Mouse (Mus musculus): ENCODE data around the gene Ank. TPM values are rescaled to one million over a fixed set of nuclear protein-coding genes. Genes with fewer than 3 reads are reported as not detected.

The Ank gene
- total and polyA plus RNA-seq, 2 experiments from 2014 or later = 15.8 to 28.4 TPM

DNA sequence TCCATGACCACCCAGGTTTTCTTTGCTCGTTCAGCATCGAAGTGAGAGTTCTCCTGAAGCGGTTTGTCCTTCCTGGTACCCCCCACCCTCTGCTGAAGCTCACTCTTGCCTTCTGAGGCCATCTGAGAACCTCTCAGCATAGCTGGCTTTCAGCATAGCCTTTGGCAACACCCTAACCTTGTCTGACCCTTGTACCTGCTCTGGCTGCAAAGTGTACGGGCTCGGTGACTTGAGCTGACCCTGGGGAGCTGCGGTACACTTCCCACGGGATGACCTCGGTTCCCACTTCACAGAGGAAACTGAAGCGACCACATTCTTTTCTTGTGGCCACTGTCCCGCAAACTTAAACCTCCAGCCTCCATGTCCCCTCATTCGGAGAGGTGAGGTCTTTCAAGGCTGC is 93.8 kb downstream of the Ank start:
- Histone ChIP-seq H3K4me3 (ENCODE audit: low read depth, low read length) (no peak overlapping the region), H3K4me2 (ENCODE audit: low read depth, low read length, poor library complexity, severe bottlenecking) (no peak overlapping the region), H3K9me3 (ENCODE audit: low read length) (no peaks in the 10 kb centered on the region), H3K27me3 (ENCODE audit: insufficient read depth, low read length) (no peaks in the 10 kb centered on the region), H3K9ac (replicated peaks; ENCODE audit: low read length, poor library complexity, severe bottlenecking) (no peak overlapping the region), H3K36me3 (ENCODE audit: insufficient read depth, low read length) (peaks cover 14% of the 10 kb centered on the region), H3K4me1 (ENCODE audit: insufficient read depth, low read length) (no peaks in the 10 kb centered on the region), H3K27ac (ENCODE audit: low read depth, low read length) (no peak overlapping the region)
- no peak for ATAC-seq (ENCODE audit: low FRiP score)
- no peak for TF ChIP-seq CTCF (IDR thresholded peaks at IDR 0.05)
- DNase-seq (ENCODE audit: low spot score) = no peak
- WGBS = 91% methylated on average over 11 of the region's 11 CpGs

GRCm38 (mm10) chr15:27564106-27565100 is 97.9 kb downstream of the Ank start:
- WGBS = 61% methylated on average over 14 of the region's 14 CpGs
- Histone ChIP-seq H3K9ac (replicated peaks; ENCODE audit: low read length, poor library complexity, severe bottlenecking) (no peak overlapping the region), H3K4me2 (ENCODE audit: low read depth, low read length, poor library complexity, severe bottlenecking) (no peak overlapping the region), H3K27ac (ENCODE audit: low read depth, low read length) (no peak overlapping the region), H3K9me3 (ENCODE audit: low read length) (no peaks in the 10 kb centered on the region), H3K4me1 (ENCODE audit: insufficient read depth, low read length) (no peaks in the 10 kb centered on the region), H3K36me3 (ENCODE audit: insufficient read depth, low read length) (peaks cover 33% of the 10 kb centered on the region), H3K27me3 (ENCODE audit: insufficient read depth, low read length) (no peaks in the 10 kb centered on the region), H3K4me3 (ENCODE audit: low read depth, low read length) (no peak overlapping the region)
- no peak for TF ChIP-seq CTCF (IDR thresholded peaks at IDR 0.05)
- no peak for ATAC-seq (ENCODE audit: low FRiP score)
- no peak for DNase-seq (ENCODE audit: low spot score)

GRCm38 (mm10) chr15:27565626-27566185 is 99.2 kb downstream of the Ank start:
- no peaks in the 10 kb centered on the region for H3K9me3 ChIP-seq (ENCODE audit: low read length)
- H3K4me3 ChIP-seq (ENCODE audit: low read depth, low read length) = no peak overlapping the region
- no peak overlapping the region for H3K27ac ChIP-seq (ENCODE audit: low read depth, low read length)
- TF ChIP-seq CTCF (IDR thresholded peaks at IDR 0.05) = no peak
- ATAC-seq (ENCODE audit: low FRiP score) (no peak), DNase-seq (ENCODE audit: low spot score) (no peak)
- 91% methylated on average over 10 of the region's 10 CpGs for WGBS
- peaks cover 33% of the 10 kb centered on the region for H3K36me3 ChIP-seq (ENCODE audit: insufficient read depth, low read length)
- H3K9ac ChIP-seq (replicated peaks; ENCODE audit: low read length, poor library complexity, severe bottlenecking) = no peak overlapping the region
- no peak overlapping the region for H3K4me2 ChIP-seq (ENCODE audit: low read depth, low read length, poor library complexity, severe bottlenecking)
- no peaks in the 10 kb centered on the region for H3K27me3 ChIP-seq (ENCODE audit: insufficient read depth, low read length)
- no peaks in the 10 kb centered on the region for H3K4me1 ChIP-seq (ENCODE audit: insufficient read depth, low read length)

GRCm38 (mm10) chr15:27567356-27567755 is 100.9 kb downstream of the Ank start:
- no peak for ATAC-seq (ENCODE audit: low FRiP score)
- H3K27ac ChIP-seq (ENCODE audit: low read depth, low read length) = no peak overlapping the region
- no peak for DNase-seq (ENCODE audit: low spot score)

GRCm38 (mm10) chr15:27568371-27568770 is 101.9 kb downstream of the Ank start:
- ATAC-seq (ENCODE audit: low FRiP score) (no peak), DNase-seq (ENCODE audit: low spot score) (no peak)
- 67% methylated on average over 6 of the region's 6 CpGs for WGBS
- H3K36me3 ChIP-seq (ENCODE audit: insufficient read depth, low read length) = peaks cover 42% of the 10 kb centered on the region
- no peaks in the 10 kb centered on the region for H3K27me3 ChIP-seq (ENCODE audit: insufficient read depth, low read length)
- H3K4me3 ChIP-seq (ENCODE audit: low read depth, low read length) = no peak overlapping the region
- no peak overlapping the region for H3K9ac ChIP-seq (replicated peaks; ENCODE audit: low read length, poor library complexity, severe bottlenecking)
- no peaks in the 10 kb centered on the region for H3K9me3 ChIP-seq (ENCODE audit: low read length)
- TF ChIP-seq CTCF (IDR thresholded peaks at IDR 0.05) = no peak
- no peaks in the 10 kb centered on the region for H3K4me1 ChIP-seq (ENCODE audit: insufficient read depth, low read length)
- H3K4me2 ChIP-seq (ENCODE audit: low read depth, low read length, poor library complexity, severe bottlenecking) = no peak overlapping the region
- no peak overlapping the region for H3K27ac ChIP-seq (ENCODE audit: low read depth, low read length)

More at GRCm38 (mm10) chr15:27567356-27567755, 100.9 kb downstream of the Ank start:
- H3K4me1 ChIP-seq (ENCODE audit: insufficient read depth, low read length) = no peaks in the 10 kb centered on the region
- no peak overlapping the region for H3K4me3 ChIP-seq (ENCODE audit: low read depth, low read length)
- WGBS = 89% methylated on average over 16 of the region's 16 CpGs
- H3K9ac ChIP-seq (replicated peaks; ENCODE audit: low read length, poor library complexity, severe bottlenecking) = no peak overlapping the region
- H3K4me2 ChIP-seq (ENCODE audit: low read depth, low read length, poor library complexity, severe bottlenecking) = no peak overlapping the region
- TF ChIP-seq CTCF (IDR thresholded peaks at IDR 0.05) = no peak
- no peaks in the 10 kb centered on the region for H3K27me3 ChIP-seq (ENCODE audit: insufficient read depth, low read length)
- H3K36me3 ChIP-seq (ENCODE audit: insufficient read depth, low read length) = peaks cover 39% of the 10 kb centered on the region
- H3K9me3 ChIP-seq (ENCODE audit: low read length) = no peaks in the 10 kb centered on the region

- H3K27ac ChIP-seq (ENCODE audit: low read depth, low read length) = no peak overlapping the region
- WGBS = 88% methylated on average over 2 of the region's 2 CpGs
- no peaks in the 10 kb centered on the region for H3K9me3 ChIP-seq (ENCODE audit: low read length)
- no peak overlapping the region for H3K4me2 ChIP-seq (ENCODE audit: low read depth, low read length, poor library complexity, severe bottlenecking)
- DNase-seq (ENCODE audit: low spot score) (no peak), ATAC-seq (ENCODE audit: low FRiP score) (no peak)
- peaks cover 38% of the 10 kb centered on the region for H3K36me3 ChIP-seq (ENCODE audit: insufficient read depth, low read length)
- no peaks in the 10 kb centered on the region for H3K4me1 ChIP-seq (ENCODE audit: insufficient read depth, low read length)
- no peak for TF ChIP-seq CTCF (IDR thresholded peaks at IDR 0.05)
- no peak overlapping the region for H3K4me3 ChIP-seq (ENCODE audit: low read depth, low read length)
- H3K27me3 ChIP-seq (ENCODE audit: insufficient read depth, low read length) = no peaks in the 10 kb centered on the region
- H3K9ac ChIP-seq (replicated peaks; ENCODE audit: low read length, poor library complexity, severe bottlenecking) = no peak overlapping the region
Observed at GRCm38 (mm10) chr15:27569924-27570323, 103.4 kb downstream of the Ank start.
